Mouse (Mus musculus) embryo, embryonic 10.5 days (tissue): ENCODE data around the gene Tspan9.

ENCODE experiments used
- DNase-seq: peaks from one replicate; pipeline ENCODE4 v3.0.0-alpha.2; 2015; ENCODE audit warnings: low spot score

Gene Tspan9

DNA sequence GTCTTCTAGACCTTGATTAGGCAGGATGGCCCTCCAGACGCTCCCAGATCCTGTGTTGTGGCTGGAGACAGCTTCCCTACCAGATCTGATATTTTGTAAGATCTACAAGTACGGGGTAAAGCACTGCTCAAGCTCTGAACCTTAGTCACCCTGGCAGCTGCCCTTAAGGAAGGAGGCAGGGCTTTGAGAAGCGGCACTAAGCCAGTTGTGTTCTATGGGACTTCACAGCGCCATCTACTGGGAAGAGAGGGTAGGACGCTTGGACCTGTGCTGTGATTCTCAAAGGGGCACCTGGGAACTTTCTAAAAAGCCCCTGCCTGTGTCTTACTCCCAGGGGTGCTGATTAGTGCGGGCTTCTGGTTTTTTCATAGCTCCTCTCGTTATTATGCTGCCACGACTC lies 222.7 kb downstream of the Tspan9 start:
- DNase-seq, result peak; percentile 92

DNA sequence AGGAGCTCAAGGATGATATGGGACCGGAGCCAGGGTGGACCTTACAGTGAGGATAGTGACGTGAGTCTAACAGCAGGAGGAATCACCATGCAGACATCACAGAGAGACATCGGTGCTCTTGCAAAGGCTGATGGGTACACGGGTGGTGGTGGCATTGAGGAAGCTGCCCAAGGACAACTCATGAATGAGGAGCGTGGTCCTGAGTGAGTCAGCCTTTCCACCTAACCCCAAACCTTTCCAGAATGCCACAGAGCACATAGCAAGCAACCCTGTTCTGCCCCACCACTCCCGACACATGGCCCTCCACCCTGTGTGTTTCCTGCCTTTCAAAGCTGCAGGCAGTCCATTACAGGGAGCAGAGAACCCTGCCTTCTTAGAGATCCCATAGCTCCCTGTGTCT lies 223.9 kb downstream of the Tspan9 start:
- DNase-seq, result no peak

DNA sequence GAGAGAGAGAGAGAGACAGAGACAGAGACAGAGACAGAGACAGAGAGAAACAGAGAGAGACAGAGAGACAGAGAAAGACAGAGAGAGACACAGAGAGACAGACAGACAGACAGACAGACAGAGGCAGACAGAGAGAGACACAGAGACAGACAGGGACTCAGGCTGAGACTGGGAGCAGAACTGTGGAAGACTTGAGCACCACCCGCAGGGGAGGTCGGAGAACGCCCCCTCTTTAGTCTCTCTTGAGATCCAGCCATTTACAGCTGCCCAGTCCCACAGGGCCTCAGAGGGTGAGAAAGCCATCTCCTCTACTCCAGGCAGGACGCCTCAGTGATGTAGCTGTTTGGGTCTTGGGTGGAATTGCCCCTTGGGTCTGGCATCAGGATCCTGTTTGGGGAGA lies 225.7 kb downstream of the Tspan9 start:
- DNase-seq, result no peak

DNA sequence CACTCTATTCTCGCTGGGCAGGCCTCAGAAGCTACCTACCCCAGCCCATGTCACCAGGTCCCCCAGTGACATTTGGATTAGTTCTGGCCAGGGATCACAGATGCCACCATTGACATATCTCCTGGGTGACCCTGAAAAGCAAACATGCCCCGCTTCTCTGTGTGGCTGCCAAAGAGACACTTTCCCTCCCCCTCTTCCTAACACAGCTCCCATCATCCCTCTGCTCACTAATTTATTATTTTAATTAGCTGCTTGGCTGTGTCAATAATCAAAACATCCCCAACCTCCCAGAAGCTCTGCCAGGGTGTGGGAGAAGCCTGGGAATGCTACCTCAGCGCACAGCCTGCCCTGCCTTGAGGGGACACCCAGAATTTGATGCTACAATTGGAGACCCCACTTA lies 226.4 kb downstream of the Tspan9 start:
- no peak for DNase-seq

DNA sequence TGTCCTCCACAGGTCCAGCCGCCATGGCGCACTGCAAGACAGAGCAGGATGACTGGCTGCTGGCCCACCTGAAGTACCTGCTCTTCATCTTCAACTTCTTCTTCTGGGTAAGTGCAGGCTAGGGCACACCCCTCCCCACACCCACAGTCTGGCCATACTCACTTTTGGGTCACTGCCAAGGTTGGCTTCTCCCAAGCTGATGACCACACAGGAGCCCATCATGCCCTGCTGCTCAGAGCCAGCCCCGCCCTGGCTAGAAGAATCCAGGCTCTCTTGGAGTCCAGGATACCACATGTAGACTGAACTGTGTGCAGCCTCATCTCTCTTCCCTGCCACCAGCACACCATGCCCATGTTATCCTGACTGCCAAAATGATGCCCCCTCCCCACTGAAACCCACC lies 230.5 kb downstream of the Tspan9 start:
- no peak for DNase-seq

DNA sequence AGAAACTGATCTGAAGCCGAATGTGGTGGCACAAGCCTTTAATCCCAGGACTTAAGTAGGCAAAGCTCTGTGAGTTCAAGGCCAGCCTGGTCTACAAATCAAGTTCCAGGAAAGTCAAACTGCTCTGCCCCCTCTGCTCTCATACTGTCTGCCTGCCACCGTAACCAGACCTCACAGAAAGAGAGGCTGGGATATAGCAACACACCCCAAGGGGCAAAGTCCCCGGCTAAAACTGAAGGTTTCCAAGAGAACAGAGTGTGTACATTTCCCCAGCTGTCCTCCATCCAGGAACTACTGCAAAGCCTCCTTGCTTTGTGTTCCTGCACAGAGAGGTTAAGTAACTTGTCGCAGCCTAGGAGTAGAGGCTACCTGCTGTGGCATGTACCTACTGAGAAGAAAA lies 231.7 kb downstream of the Tspan9 start:
- no peak for DNase-seq
